Mouse (Mus musculus): ENCODE data around the gene Gm21969. TPM values are rescaled to one million over a fixed set of nuclear protein-coding genes. Genes with fewer than 3 reads are reported as not detected.

The Gm21969 gene
- total RNA-seq (2021): not detected
- long read RNA-seq, experiment 1, partial matches to known transcripts: 0 of 1 reads
- long read RNA-seq, experiment 1, other reads (novel, unspliced or antisense): 1 of 1 reads
- long read RNA-seq, experiment 2, partial matches to known transcripts: 0 of 2 reads
- long read RNA-seq, experiment 2, other reads (novel, unspliced or antisense): 2 of 2 reads

GRCm38 (mm10) chr4:139602357-139603244 is at the start of gene Gm21969:
Gene Gm21969 (plus strand): TSS chr4:139603186.
- Histone ChIP-seq H3K4me3 (no peak within 1 kb of the TSS), H3K27ac (peak within 1 kb of the TSS; percentile 67)
- TF ChIP-seq CTCF (IDR thresholded peaks at IDR 0.05): peak; percentile 92
- peak; percentile 54 to 56 for DNase-seq (ENCODE audit: extremely low spot score in 1 of 2, low spot score in 2 of 2)
- intact Hi-C loops (cut with DNase I): loop anchor here (1.0 kb wide), 1 partner anchor 28 kb away; no protein-coding TSS in a partner anchor

GRCm38 (mm10) chr4:139555235-139555634 is 47.8 kb upstream of the Gm21969 start:
- intact Hi-C loops (cut with DNase I): no loop called here
- Histone ChIP-seq H3K4me3 (no peak overlapping the region), H3K27ac (no peak overlapping the region)
- no peak for TF ChIP-seq CTCF (IDR thresholded peaks at IDR 0.05)
- DNase-seq (ENCODE audit: extremely low spot score in 1 of 2, low spot score in 2 of 2): no peak

GRCm38 (mm10) chr4:139555951-139556350 is 47.0 kb upstream of the Gm21969 start:
- DNase-seq (ENCODE audit: extremely low spot score in 1 of 2, low spot score in 2 of 2): no peak
- intact Hi-C loops (cut with DNase I): no loop called here
- no peak overlapping the region for H3K4me3 ChIP-seq
- TF ChIP-seq CTCF (IDR thresholded peaks at IDR 0.05): no peak
- no peak overlapping the region for H3K27ac ChIP-seq

GRCm38 (mm10) chr4:139568361-139568760 is 34.6 kb upstream of the Gm21969 start:
- intact Hi-C loops (cut with DNase I): loop anchor here (5.0 kb wide), 1 partner anchor 66 kb away; no protein-coding TSS in a partner anchor
- DNase-seq (ENCODE audit: extremely low spot score in 1 of 2, low spot score in 2 of 2): no peak
- no peak overlapping the region for H3K4me3 ChIP-seq
- no peak for TF ChIP-seq CTCF (IDR thresholded peaks at IDR 0.05)
- H3K27ac ChIP-seq: no peak overlapping the region

GRCm38 (mm10) chr4:139570756-139571155 is 32.2 kb upstream of the Gm21969 start:
- peak; percentile 28 for TF ChIP-seq CTCF (IDR thresholded peaks at IDR 0.05)
- H3K27ac ChIP-seq: no peak overlapping the region
- intact Hi-C loops (cut with DNase I): loop anchor here (5.0 kb wide), 1 partner anchor 78 kb away; no protein-coding TSS in a partner anchor
- H3K4me3 ChIP-seq: no peak overlapping the region
- DNase-seq (ENCODE audit: extremely low spot score in 1 of 2, low spot score in 2 of 2): no peak

- intact Hi-C loops (cut with DNase I): loop anchor here (5.0 kb wide), 1 partner anchor 81 kb away; no protein-coding TSS in a partner anchor
- TF ChIP-seq CTCF (IDR thresholded peaks at IDR 0.05): no peak
- DNase-seq (ENCODE audit: extremely low spot score in 1 of 2, low spot score in 2 of 2): no peak
- Histone ChIP-seq H3K27ac (no peak overlapping the region), H3K4me3 (no peak overlapping the region)
These were observed 30.0 kb upstream of the Gm21969 start for GRCm38 (mm10) chr4:139572928-139573512.

- Histone ChIP-seq H3K4me3 (peak overlapping the region; percentile 94), H3K27ac (peak overlapping the region; percentile 82)
- intact Hi-C loops (cut with DNase I): loop anchor here (1.0 to 5.0 kb wide), 4 partner anchors 28 to 104 kb away; no protein-coding TSS in a partner anchor
- peak; percentile 97 to 98 for DNase-seq (ENCODE audit: extremely low spot score in 1 of 2, low spot score in 2 of 2)
- TF ChIP-seq CTCF (IDR thresholded peaks at IDR 0.05): peak; percentile 61
These were observed 28.7 kb upstream of the Gm21969 start for GRCm38 (mm10) chr4:139574156-139574798.

GRCm38 (mm10) chr4:139574799-139575672 is 27.9 kb upstream of the Gm21969 start:
- intact Hi-C loops (cut with DNase I): loop anchor here (1.0 to 5.0 kb wide), 4 partner anchors 27 to 105 kb away; no protein-coding TSS in a partner anchor
- H3K27ac ChIP-seq: peak overlapping the region; percentile 82
- no peak; the same call in 1 of the 2 replicates for TF ChIP-seq CTCF (IDR thresholded peaks at IDR 0.05)
- peak; percentile 67 to 70 for DNase-seq (ENCODE audit: extremely low spot score in 1 of 2, low spot score in 2 of 2)
- H3K4me3 ChIP-seq: peak overlapping the region; percentile 94

- intact Hi-C loops (cut with DNase I): loop anchor here (2.0 kb wide), 1 partner anchor 35 kb away; no protein-coding TSS in a partner anchor
These were observed 27.3 kb upstream of the Gm21969 start for GRCm38 (mm10) chr4:139575673-139576003.

GRCm38 (mm10) chr4:139576251-139576880 is 26.6 kb upstream of the Gm21969 start:
- no peak overlapping the region; the same call in 1 of the 2 replicates for H3K27ac ChIP-seq
- intact Hi-C loops (cut with DNase I): no loop called here

More at GRCm38 (mm10) chr4:139575673-139576003, 27.3 kb upstream of the Gm21969 start:
- H3K27ac ChIP-seq: peak overlapping the region; percentile 82
- TF ChIP-seq CTCF (IDR thresholded peaks at IDR 0.05): no peak
- peak overlapping the region; percentile 94 for H3K4me3 ChIP-seq
- no peak for DNase-seq (ENCODE audit: extremely low spot score in 1 of 2, low spot score in 2 of 2)

More at GRCm38 (mm10) chr4:139576251-139576880, 26.6 kb upstream of the Gm21969 start:
- no peak for TF ChIP-seq CTCF (IDR thresholded peaks at IDR 0.05)
- peak overlapping the region; percentile 94 for H3K4me3 ChIP-seq
- DNase-seq (ENCODE audit: extremely low spot score in 1 of 2, low spot score in 2 of 2): no peak
